Mouse (Mus musculus) brain, embryonic 14.5 days (tissue): ENCODE results near the gene Gulp1.

Experiments used
- CTCF ChIP-seq: fragments of 200-500 bp; IDR thresholded peaks from 2 replicates; pipeline ENCODE4 v1.5.1; 2012; ENCODE audit warnings: inconsistent platforms, mild to moderate bottlenecking, moderate library complexity, borderline replicate concordance; ENCODE audit not compliant: insufficient read depth, insufficient read length; ENCODE audit errors: extremely low read depth
- POLR2A ChIP-seq: fragments of 200-500 bp; IDR thresholded peaks from 2 replicates; pipeline ENCODE4 v1.6.1; 2012; ENCODE audit warnings: mild to moderate bottlenecking, inconsistent platforms, borderline replicate concordance; ENCODE audit not compliant: poor library complexity, insufficient read depth, insufficient read length, severe bottlenecking; ENCODE audit errors: extremely low read depth

GRCm38 (mm10) chr1:44553166-44553898 lies 2.0 kb downstream of the Gulp1 start:
- TF ChIP-seq CTCF (no peak), POLR2A (no peak)
